Mouse (Mus musculus) heart, postnatal 4 days (tissue): ENCODE results near the gene Slpi. TPM values are rescaled to one million over a fixed set of nuclear protein-coding genes. Genes with fewer than 3 reads are reported as not detected.

ENCODE experiments used
- DNase-seq: peaks from one replicate; pipeline ENCODE4 v3.0.0; 2021
- total RNA-seq, 2 experiments: library from RNA; stranded (reverse); gene quantifications; 2 replicates each; pipeline ENCODE4 v1.2.3; 2021

Slpi gene
- total RNA-seq, 2 experiments from 2014 or later: 0.41 to 0.83 TPM

- no peak for DNase-seq
These were observed 32.4 kb upstream of the Slpi start for GRCm38 (mm10) chr2:164421306-164421705.

GRCm38 (mm10) chr2:164419489-164419888, 30.6 kb upstream of the Slpi start:
- DNase-seq: no peak

GRCm38 (mm10) chr2:164418308-164418875, 29.5 kb upstream of the Slpi start:
- no peak for DNase-seq

- DNase-seq: peak; percentile 55
These were observed 28.3 kb upstream of the Slpi start for GRCm38 (mm10) chr2:164417198-164417597.

- no peak for DNase-seq
These were observed 25.7 kb upstream of the Slpi start for GRCm38 (mm10) chr2:164414581-164414980.

- no peak for DNase-seq
These were observed 25.3 kb upstream of the Slpi start for GRCm38 (mm10) chr2:164414167-164414566.

GRCm38 (mm10) chr2:164407708-164408107, 18.8 kb upstream of the Slpi start:
- peak; percentile 80 for DNase-seq

GRCm38 (mm10) chr2:164405519-164405918, 16.6 kb upstream of the Slpi start:
- DNase-seq: no peak

GRCm38 (mm10) chr2:164405060-164405459, 16.2 kb upstream of the Slpi start, which contains the start of gene Matn4:
Gene Matn4 (minus strand): TSS chr2:164405160.
- no peak for DNase-seq

- DNase-seq: peak; percentile 64
These were observed 15.4 kb upstream of the Slpi start for GRCm38 (mm10) chr2:164404082-164404990.

GRCm38 (mm10) chr2:164403396-164404081, 14.6 kb upstream of the Slpi start:
- no peak for DNase-seq

- DNase-seq: peak; percentile 83
These were observed 14.0 kb upstream of the Slpi start, which contains the start of gene Rbpjl for GRCm38 (mm10) chr2:164402906-164403305. Gene Rbpjl (plus strand): TSS chr2:164403141.

- DNase-seq: no peak
These were observed 8.0 kb upstream of the Slpi start for GRCm38 (mm10) chr2:164396911-164397310.

- no peak for DNase-seq
These were observed 7.2 kb upstream of the Slpi start for GRCm38 (mm10) chr2:164396076-164396475.

GRCm38 (mm10) chr2:164393126-164393525, 4.2 kb upstream of the Slpi start:
- no peak for DNase-seq

GRCm38 (mm10) chr2:164389499-164389898, 604 bp upstream of the Slpi start:
- DNase-seq: peak; percentile 91

GRCm38 (mm10) chr2:164386953-164387352, 1.9 kb downstream of the Slpi start:
- DNase-seq: peak; percentile 47

GRCm38 (mm10) chr2:164385927-164386763, 2.8 kb downstream of the Slpi start:
- DNase-seq: peak; percentile 47

GRCm38 (mm10) chr2:164383656-164384399, 5.1 kb downstream of the Slpi start:
- DNase-seq: no peak

- DNase-seq: no peak
These were observed 5.9 kb downstream of the Slpi start for GRCm38 (mm10) chr2:164382971-164383370.

- no peak for DNase-seq
These were observed 7.2 kb downstream of the Slpi start for GRCm38 (mm10) chr2:164381726-164382125.
